Mouse (Mus musculus) limb, embryonic 11.5 days (tissue): ENCODE results near the gene Bmf. TPM values are rescaled to one million over a fixed set of nuclear protein-coding genes. Genes with fewer than 3 reads are reported as not detected.

Experiments used
- ATAC-seq: fragments of 200-750 bp; cut with Nextera tagmentation; 2 replicates; pipeline ENCODE4 v1.8.0; 2017; ENCODE audit warnings: low read depth; ENCODE audit not compliant: insufficient number of reproducible peaks, low FRiP score, low TSS enrichment
- DNase-seq: peaks from one replicate; pipeline ENCODE4 v3.0.0-alpha.2; 2015; ENCODE audit warnings: low spot score
- H3K27ac ChIP-seq: fragments of 300-500 bp; sonication (generic); replicated peaks from 2 replicates; pipeline ENCODE4 v1.5.1; 2014; ENCODE audit warnings: low read depth, mild to moderate bottlenecking, low read length
- H3K27me3 ChIP-seq: fragments of 300-500 bp; sonication (generic); 2 replicates; pipeline ENCODE4 v1.6.1; 2014; ENCODE audit warnings: mild to moderate bottlenecking, low read length, mixed read lengths; ENCODE audit not compliant: control insufficient read depth, insufficient read depth
- H3K36me3 ChIP-seq: fragments of 300-500 bp; sonication (generic); 2 replicates; pipeline ENCODE4 v1.6.1; 2014; ENCODE audit warnings: mild to moderate bottlenecking, low read length, moderate library complexity, mixed read lengths; ENCODE audit not compliant: control insufficient read depth, insufficient read depth
- H3K4me1 ChIP-seq: fragments of 300-500 bp; sonication (generic); 2 replicates; pipeline ENCODE4 v1.6.1; 2014; ENCODE audit warnings: low read length, mixed read lengths; ENCODE audit not compliant: control insufficient read depth, insufficient read depth
- H3K4me2 ChIP-seq: fragments of 300-500 bp; sonication (generic); 2 replicates; pipeline ENCODE4 v1.6.1; 2014; ENCODE audit warnings: low read depth, mild to moderate bottlenecking, moderate library complexity; ENCODE audit not compliant: severe bottlenecking
- H3K4me3 ChIP-seq: fragments of 300-500 bp; sonication (generic); 2 replicates; pipeline ENCODE4 v1.5.1; 2014; ENCODE audit warnings: low read depth, low read length
- H3K9ac ChIP-seq: fragments of 300-500 bp; sonication (generic); 2 replicates; pipeline ENCODE4 v1.6.1; 2014; ENCODE audit warnings: mild to moderate bottlenecking, low read length
- H3K9me3 ChIP-seq: fragments of 300-500 bp; sonication (generic); 2 replicates; pipeline ENCODE4 v1.6.1; 2016; ENCODE audit warnings: low read length; ENCODE audit not compliant: control insufficient read depth
- WGBS: fragments of 180-500 bp; shearing (Covaris S2); extraction: QIAGEN DNeasy Blood & Tissue Kit; methylation state at CpG from one replicate; pipeline ENCODE4 v1.1.7; 2014; 5-methylcytosine and 5-hydroxymethylcytosine counted together
- polyA plus RNA-seq: library from polyadenylated mRNA; unstranded; fragments of >200 nt; fragmentation: Nextera tagmentation; extraction: Ambion mirVana; gene quantifications from 2 replicates; pipeline ENCODE4 v1.2.1, GENCODE M21; 2014

The Bmf gene
- polyA plus RNA-seq, 1 experiment from 2014 or later = 7.5 TPM

DNA sequence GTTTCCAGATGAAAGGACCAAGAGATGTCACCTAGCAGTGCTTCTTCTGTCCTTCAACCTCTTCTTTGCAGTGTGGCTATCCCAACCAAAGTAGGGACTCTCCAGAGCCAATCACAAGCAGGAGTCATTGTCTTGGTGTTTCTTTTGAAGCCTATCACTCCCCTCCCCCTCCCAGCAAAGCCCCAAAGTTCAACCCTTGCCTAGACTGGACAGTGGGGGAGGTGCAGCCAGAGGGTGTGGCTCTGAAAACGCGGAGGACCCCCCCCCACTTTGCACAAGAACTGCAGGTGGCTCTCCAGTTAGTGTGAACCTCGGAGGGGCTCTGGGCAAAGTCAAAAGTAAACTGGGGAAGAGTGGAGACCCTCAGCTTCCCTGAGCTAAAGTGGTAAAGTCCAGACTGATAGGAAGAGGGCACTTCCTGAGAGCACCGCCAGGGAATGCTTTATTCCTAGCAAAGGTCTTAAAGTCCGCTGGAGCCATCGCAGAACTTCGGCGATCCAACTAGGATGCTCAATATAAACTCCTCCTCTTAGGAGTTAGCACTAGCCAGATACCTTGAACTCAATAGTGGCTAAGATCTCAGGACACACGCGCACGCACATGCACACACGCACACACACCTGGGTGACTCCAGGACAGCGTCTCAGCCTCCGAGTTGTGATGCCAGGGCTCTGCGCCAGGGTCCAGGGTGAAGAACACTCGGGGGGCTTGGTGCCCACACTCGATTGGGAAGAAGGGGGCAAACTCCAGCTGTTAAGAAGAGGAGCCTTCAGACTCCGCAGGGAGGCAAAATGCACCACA lies 866 bp downstream of the Bmf start:
- DNase-seq (peak; percentile 38), ATAC-seq (no peak)
- Histone ChIP-seq H3K4me2 (peak overlapping the region; percentile 90), H3K36me3 (no peaks in the 10 kb centered on the region), H3K9ac (peak overlapping the region; percentile 81), H3K4me3 (peak overlapping the region; percentile 89), H3K27ac (peak overlapping the region; percentile 56; the same call in 1 of the 2 replicates), H3K27me3 (no peaks in the 10 kb centered on the region), H3K4me1 (peaks cover 56% of the 10 kb centered on the region), H3K9me3 (0 out of 2 replicates have a peak, but pooled peaks cover 4% of the 10 kb centered on the region)
- WGBS = under 1% methylated on average over 18 of the region's 18 CpGs

DNA sequence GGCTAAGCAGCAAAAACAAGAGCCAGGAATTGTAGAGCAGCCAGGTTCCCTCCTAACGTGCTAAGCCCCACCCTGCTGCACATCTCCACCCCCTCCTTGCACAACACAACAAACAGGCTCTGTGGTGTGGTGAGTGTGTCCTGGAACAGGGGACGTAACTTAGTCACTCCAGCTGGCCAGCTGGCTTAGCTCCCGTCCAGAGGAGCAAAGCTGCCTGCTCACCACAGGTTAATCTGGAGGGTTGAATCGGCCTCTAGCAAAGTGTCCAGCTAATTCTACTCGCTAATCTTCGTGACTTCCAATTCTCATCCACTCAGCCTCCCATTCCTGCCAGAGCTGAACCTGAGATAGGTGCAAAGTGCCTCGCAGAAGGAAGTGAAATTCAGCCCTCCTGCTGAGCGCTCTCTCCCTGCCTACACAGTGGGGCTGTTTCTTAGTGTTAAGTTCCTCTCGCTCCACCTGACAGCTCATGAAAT lies 1.9 kb downstream of the Bmf start:
- H3K4me3 ChIP-seq = peak overlapping the region; percentile 89
- peaks cover 64% of the 10 kb centered on the region for H3K4me1 ChIP-seq
- peak; percentile 29 for DNase-seq
- 0 out of 2 replicates have a peak, but pooled peaks cover 4% of the 10 kb centered on the region for H3K9me3 ChIP-seq
- H3K27me3 ChIP-seq = no peaks in the 10 kb centered on the region
- peak overlapping the region; percentile 32; the same call in 1 of the 2 replicates for H3K9ac ChIP-seq
- H3K4me2 ChIP-seq = peak overlapping the region; percentile 90
- no peaks in the 10 kb centered on the region for H3K36me3 ChIP-seq
- no peak overlapping the region for H3K27ac ChIP-seq
- no peak for ATAC-seq
- 5% methylated on average over 9 of the region's 9 CpGs for WGBS

GRCm38 (mm10) chr2:118546798-118547165 lies 2.7 kb downstream of the Bmf start:
- H3K4me3 ChIP-seq = no peak overlapping the region
- ATAC-seq (no peak), DNase-seq (no peak)
- 49% methylated on average over 3 of the region's 3 CpGs for WGBS
- H3K9ac ChIP-seq = no peak overlapping the region
- H3K4me1 ChIP-seq = peaks cover 64% of the 10 kb centered on the region
- no peak overlapping the region for H3K27ac ChIP-seq
- peak overlapping the region; percentile 90; the same call in 1 of the 2 replicates for H3K4me2 ChIP-seq
- H3K36me3 ChIP-seq = no peaks in the 10 kb centered on the region
- no peaks in the 10 kb centered on the region for H3K27me3 ChIP-seq
- H3K9me3 ChIP-seq = 0 out of 2 replicates have a peak, but pooled peaks cover under 1% of the 10 kb centered on the region

DNA sequence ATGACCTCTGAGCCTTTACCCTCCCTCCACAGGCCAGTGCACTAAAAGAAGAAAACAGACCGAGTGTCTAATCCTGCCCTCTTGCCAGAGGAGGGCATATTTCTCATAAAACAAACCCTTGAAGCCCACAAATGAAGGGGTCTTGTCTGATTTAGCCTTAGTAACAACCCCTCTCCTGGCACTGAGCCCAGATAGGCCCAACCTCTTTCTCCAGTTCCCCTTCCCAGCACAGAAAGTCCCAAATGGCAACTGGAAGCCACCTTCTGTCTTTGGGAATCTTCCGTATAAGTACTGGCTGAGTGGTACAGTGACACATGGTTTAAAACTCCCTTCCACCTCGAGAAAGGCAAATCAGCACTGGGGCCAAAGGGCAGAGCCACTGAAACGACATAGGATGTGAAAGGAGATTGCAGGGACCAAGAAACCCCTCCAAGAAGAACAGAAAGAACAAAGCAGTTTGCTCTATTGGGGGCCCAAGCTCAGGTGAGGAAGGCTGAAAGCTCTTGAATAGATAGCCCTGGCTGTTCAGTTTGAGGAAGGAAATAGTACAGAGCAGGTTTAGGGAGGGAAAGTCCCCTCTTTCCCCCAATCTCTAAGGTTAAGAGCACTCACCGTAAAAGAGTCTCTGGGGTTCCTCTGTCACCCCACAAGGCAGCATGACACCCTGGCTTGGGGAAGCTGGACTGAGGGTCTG lies 3.2 kb downstream of the Bmf start:
- Histone ChIP-seq H3K9me3 (no peaks in the 10 kb centered on the region), H3K27me3 (no peaks in the 10 kb centered on the region), H3K4me1 (peaks cover 64% of the 10 kb centered on the region), H3K36me3 (no peaks in the 10 kb centered on the region), H3K9ac (peak overlapping the region; percentile 45), H3K4me3 (no peak overlapping the region), H3K4me2 (peak overlapping the region; percentile 90; the same call in 1 of the 2 replicates), H3K27ac (peak overlapping the region; percentile 65)
- ATAC-seq = no peak
- DNase-seq = no peak
- 35% methylated on average over 5 of the region's 5 CpGs for WGBS

DNA sequence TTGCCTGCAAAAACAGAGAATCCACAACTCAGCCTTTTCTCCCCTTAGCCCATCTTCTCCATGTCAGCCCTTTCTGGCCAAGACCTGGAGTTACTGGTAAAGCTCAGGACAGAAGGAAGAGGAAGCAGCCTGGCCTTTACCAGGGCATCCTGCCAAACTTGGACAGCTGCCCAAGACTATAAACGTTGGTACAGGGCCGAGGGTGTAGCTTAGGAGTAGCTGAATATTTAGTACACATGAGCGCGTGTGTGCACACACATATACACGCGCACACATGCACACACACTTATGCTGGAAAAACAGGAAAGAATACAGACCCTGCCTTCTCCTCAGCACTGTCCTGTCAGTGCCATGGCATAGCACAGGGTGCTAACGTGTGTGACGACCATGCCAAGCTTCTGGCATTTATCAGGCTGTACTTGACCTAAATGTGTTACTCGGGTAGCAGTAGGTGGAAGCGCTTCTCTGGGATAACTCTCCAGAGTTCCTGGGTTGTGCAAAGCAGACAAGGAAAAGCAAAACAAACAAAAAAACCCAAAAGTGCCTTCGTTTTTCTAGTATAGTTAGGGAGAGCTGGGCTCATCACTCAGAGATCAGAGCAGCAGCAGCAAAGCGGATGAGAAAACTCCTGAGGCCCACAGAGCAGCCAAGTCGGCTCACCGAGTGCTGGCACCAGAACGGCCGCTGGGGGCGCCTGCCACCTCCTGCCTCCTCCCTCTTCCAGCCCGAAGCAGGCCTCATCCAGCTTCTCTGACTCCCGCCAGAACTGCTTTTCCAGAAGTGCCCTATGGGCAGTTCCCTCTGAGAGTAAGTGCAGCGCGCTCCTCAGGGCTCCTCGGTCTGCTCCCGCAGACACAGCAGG lies 4.0 kb downstream of the Bmf start:
- Histone ChIP-seq H3K4me3 (no peak overlapping the region), H3K36me3 (no peaks in the 10 kb centered on the region), H3K4me1 (peaks cover 70% of the 10 kb centered on the region), H3K9me3 (no peaks in the 10 kb centered on the region), H3K27ac (peak overlapping the region; percentile 96), H3K27me3 (no peaks in the 10 kb centered on the region), H3K9ac (peak overlapping the region; percentile 45; the same call in 1 of the 2 replicates), H3K4me2 (peak overlapping the region; percentile 62)
- peak; percentile 93 for DNase-seq
- WGBS = 21% methylated on average over 23 of the region's 23 CpGs
- no peak for ATAC-seq

GRCm38 (mm10) chr2:118543893-118544799 lies 5.3 kb downstream of the Bmf start:
- 6% methylated on average over 23 of the region's 23 CpGs for WGBS
- H3K27me3 ChIP-seq = no peaks in the 10 kb centered on the region
- no peaks in the 10 kb centered on the region for H3K9me3 ChIP-seq
- H3K4me3 ChIP-seq = peak overlapping the region; percentile 30
- H3K4me1 ChIP-seq = peaks cover 71% of the 10 kb centered on the region
- no peaks in the 10 kb centered on the region for H3K36me3 ChIP-seq
- H3K27ac ChIP-seq = peak overlapping the region; percentile 96
- DNase-seq (peak; percentile 89), ATAC-seq (peak; percentile 88)
- H3K4me2 ChIP-seq = peak overlapping the region; percentile 62
- H3K9ac ChIP-seq = peak overlapping the region; percentile 44

- peaks cover 62% of the 10 kb centered on the region for H3K4me1 ChIP-seq
- H3K9ac ChIP-seq = no peak overlapping the region
- H3K9me3 ChIP-seq = no peaks in the 10 kb centered on the region
- DNase-seq (no peak), ATAC-seq (no peak)
- H3K27me3 ChIP-seq = no peaks in the 10 kb centered on the region
- H3K36me3 ChIP-seq = 0 out of 2 replicates have a peak, but pooled peaks cover 2% of the 10 kb centered on the region
- no peak overlapping the region for H3K4me3 ChIP-seq
- peak overlapping the region; percentile 96; the same call in 1 of the 2 replicates for H3K27ac ChIP-seq
- peak overlapping the region; percentile 62; the same call in 1 of the 2 replicates for H3K4me2 ChIP-seq
- WGBS = 64% methylated on average over 1 of the region's 1 CpGs
Observed at GRCm38 (mm10) chr2:118542971-118543573, 6.4 kb downstream of the Bmf start.
